Comparison of ENCODE assay signal across 16 mouse cellular contexts in the genomic region with DNA sequence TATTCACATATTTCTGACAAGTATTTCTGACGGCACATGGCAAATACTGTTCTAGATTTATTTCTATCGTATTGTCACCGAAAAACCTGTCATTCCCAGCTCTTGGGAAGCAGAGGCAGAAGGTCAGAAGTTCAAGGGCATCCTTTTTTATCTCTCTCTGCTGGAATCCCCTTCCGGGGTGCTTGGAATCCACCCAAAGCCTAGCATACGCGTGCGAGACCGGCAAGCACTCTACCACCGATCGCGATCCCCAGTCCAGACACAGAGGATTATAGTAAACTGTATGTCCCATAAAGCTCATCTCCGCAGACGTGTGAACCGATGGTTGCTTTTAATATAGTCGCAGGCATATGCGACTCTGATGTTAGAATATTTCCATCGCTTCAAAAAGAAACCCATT.
"Had no signal": no experiment of that assay in that cellular context is flagged by ENCODE, and none has a peak within 500 bp of the region (broad histone marks: within the 10 kb centered on the region; RNA-seq: fewer than 3 reads in every experiment).

No protein-coding gene starts in this region.

- DNase-seq: retina, postnatal 1 day; right cerebral cortex, adult 18-20 months; right cerebral cortex, postnatal 14 days; right cerebral cortex, postnatal 25 days; right cerebral cortex, postnatal 4 days; spleen, adult 18-20 months; thymus, adult 18-20 months; thymus, adult 2 months; thymus, postnatal 14 days; thymus, postnatal 25 days; thymus, postnatal 36 days; thymus, postnatal 4 days had no signal

- H3K9ac ChIP-seq: neural tube, embryonic 13.5 days; neural tube, embryonic 15.5 days; stomach, embryonic 15.5 days had no signal

- H3K27me3 ChIP-seq: neural tube, embryonic 13.5 days; neural tube, embryonic 15.5 days; stomach, embryonic 15.5 days had no signal

- H3K4me1 ChIP-seq: neural tube, embryonic 13.5 days; stomach, embryonic 15.5 days had no signal

- H3K4me2 ChIP-seq: neural tube, embryonic 13.5 days; neural tube, embryonic 15.5 days; stomach, embryonic 15.5 days had no signal

- H3K9me3 ChIP-seq: neural tube, embryonic 13.5 days; neural tube, embryonic 15.5 days; stomach, embryonic 15.5 days had no signal

- H3K4me3 ChIP-seq: neural tube, embryonic 13.5 days; neural tube, embryonic 15.5 days; stomach, embryonic 15.5 days had no signal

- H3K27ac ChIP-seq: neural tube, embryonic 13.5 days; neural tube, embryonic 15.5 days; stomach, embryonic 15.5 days; stomach, postnatal 0 days had no signal

- H3K36me3 ChIP-seq: neural tube, embryonic 13.5 days; neural tube, embryonic 15.5 days; stomach, embryonic 15.5 days had no signal
